Mouse (Mus musculus) regulatory T cell (primary cell): ENCODE data around the gene Sh3bgrl.

Source experiments
- in situ Hi-C: fragments of 300-600 bp; cut with MboI, MseI; formaldehyde crosslinking; loops from one replicate; pipeline ENCODE4 v1.15.1; 2025; ENCODE audit warnings: high pct_unique_total_duplicates

Sh3bgrl gene

DNA sequence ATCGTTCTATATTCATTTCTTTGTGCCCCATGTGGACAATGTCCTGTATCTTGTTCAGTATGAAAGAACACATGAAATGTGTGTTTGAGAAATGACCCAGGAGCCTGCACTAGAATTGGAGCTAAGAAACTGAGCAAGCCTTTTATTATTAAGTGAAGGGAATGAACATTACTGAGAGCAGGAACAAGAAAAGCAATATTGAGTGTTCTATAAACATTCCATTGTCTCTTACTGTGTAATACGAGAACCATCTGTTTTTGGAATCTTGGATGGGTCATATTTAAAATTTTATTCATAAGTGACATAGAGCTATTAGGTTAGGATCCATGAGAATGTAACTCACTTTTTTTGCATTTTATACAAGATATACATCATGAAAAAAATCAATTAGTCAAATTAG lies 36.7 kb downstream of the Sh3bgrl start:
- in situ Hi-C loops = no loop called here

DNA sequence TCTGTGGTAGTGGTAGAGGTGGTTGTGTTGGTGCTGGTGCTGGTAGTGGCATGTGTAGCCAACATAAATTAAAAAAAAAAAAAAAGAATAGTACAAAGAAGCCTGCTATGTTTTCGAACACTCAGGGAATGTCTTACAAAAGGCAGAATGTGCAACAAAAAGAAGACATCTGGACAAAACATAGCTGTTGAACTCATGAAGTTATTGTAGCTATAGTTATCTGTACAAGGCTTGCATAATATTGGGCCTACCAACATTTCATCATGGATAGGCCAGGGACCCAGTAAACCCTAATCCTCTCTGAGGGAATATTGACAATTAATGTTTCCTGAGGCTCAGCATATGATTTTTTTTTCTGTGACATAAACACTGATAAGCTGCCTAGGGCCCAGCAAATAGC lies 37.3 kb downstream of the Sh3bgrl start:
- in situ Hi-C loops = no loop called here

GRCm38 (mm10) chrX:109133500-109133899 lies 38.3 kb downstream of the Sh3bgrl start:
- in situ Hi-C loops = no loop called here

- in situ Hi-C loops = no loop called here
Measured at GRCm38 (mm10) chrX:109136306-109136705, 41.1 kb downstream of the Sh3bgrl start.

GRCm38 (mm10) chrX:109136820-109137219 lies 41.7 kb downstream of the Sh3bgrl start:
- in situ Hi-C loops = no loop called here

DNA sequence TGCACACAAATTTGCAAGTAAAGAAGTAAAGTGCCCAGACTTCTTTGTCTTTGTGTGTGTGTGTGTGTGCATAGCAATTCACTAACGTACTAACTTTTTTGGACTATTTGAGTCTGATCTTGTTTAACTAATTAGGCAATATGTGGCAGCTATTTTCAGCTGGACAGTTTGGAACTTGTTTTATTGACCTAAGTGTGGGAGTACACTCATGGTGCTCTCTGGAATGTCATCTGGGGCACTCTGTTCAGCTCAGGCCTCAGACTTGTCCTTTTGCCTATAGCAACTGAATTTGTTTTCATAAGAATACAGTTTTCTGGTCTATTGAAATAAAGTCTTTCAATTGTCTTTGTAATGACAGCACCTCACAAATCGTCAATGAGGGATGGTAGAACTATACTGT lies 42.1 kb downstream of the Sh3bgrl start:
- in situ Hi-C loops = no loop called here

DNA sequence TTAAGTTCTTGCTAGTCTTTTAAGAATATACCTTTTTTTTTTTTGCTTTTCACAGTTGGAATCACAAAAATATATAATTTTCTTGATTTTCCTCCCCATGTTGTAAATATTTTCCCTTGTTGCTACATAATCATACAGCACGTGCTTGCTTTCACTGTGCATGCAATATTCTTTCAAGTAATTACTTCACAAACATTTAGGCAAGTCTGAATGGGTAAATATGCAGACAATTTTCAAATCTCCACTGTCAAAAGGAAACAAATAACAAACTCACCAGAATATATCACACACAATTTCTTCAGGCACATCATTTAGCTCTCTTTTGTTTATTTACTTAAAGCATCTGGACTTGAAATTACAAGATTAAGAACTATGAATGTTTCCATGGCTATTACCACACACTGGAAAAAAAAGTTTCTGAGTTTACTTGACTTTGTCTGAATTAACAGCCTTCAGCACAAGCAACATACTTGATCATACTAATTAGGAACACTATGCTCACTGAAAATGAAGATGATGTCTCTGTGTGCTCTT lies 46.2 kb downstream of the Sh3bgrl start:
- in situ Hi-C loops = no loop called here

GRCm38 (mm10) chrX:109142281-109142680 lies 47.1 kb downstream of the Sh3bgrl start:
- in situ Hi-C loops = no loop called here

DNA sequence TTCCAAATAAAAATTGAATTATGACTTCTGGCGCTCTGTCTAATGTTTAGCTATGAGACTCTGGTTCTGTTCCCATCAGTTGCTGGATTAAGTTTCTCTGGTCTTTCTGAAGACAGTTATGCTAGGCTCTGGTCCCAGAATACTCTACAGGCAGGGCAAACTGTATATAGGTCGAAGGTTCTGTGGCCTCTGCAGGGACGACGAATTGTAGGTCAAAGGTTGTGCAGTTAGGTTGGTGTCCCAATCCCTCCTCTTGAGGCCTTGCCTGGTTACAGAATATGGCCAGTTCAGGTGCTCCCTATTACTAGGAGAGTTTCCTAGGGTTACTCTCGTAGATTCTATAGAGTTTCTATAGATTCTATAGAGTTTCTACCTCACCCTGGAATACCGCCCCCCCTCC lies 50.6 kb downstream of the Sh3bgrl start:
- in situ Hi-C loops = no loop called here

GRCm38 (mm10) chrX:109147108-109147507 lies 51.9 kb downstream of the Sh3bgrl start:
- in situ Hi-C loops = no loop called here

GRCm38 (mm10) chrX:109151228-109151627 lies 56.1 kb downstream of the Sh3bgrl start:
- in situ Hi-C loops = no loop called here

DNA sequence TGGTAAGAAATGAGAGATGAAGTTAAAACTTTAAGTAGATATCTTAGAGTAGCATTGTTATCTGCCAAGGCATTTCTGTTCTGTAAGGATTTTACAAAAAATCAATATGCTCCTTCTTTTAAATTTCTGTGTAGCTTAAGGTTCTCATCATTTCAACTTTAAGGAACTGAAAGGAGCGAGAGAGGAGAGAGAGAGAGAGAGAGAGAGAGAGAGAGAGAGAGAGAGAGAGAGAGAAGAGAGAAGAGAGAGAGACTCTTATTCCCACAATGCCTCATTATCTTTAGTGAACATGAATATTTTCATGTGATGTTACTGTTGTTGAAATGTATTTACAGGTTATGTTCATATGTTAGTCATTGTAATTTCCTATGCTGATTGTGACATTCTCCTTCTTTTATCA lies 65.2 kb downstream of the Sh3bgrl start:
- in situ Hi-C loops = no loop called here

DNA sequence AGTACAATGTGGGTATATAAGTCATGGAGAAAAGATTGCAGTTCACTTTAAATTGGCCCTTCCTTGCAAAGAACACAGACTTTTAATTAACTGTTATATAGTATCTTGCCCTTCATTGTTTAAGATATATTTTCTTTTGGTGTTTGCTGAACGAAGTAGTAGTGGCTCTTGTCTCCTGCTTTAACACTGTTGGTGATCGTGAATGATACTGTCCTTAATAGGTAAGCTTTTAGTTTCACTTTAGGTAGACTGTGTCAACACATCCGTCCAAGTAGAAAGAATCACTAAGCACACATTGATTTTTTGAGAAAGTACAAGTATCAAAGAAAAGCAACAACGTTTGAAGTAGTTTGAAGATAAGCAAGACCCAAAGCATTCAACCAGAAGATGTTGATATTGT lies 65.7 kb downstream of the Sh3bgrl start:
- in situ Hi-C loops = no loop called here

DNA sequence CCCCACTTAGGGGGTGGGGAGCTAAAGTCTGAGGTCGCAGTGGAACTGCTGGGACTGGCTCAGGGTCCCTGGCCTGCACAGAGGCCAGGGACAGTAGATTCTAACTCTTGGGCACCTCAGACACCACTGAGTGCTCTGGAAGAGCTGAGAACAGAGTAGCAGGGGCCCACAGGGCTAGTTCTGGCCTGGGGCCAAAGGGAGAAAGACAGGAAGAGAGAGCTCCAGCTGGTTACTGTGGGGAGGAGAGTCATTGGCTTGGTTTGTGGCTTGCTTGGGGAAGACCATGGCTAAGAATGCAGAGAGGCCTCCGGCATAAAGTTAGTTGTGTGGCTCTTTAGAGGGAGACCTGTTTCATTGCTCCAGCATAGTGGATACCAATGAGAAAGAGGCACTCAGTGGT lies 79.9 kb downstream of the Sh3bgrl start:
- in situ Hi-C loops = no loop called here

GRCm38 (mm10) chrX:109175470-109175869 lies 80.3 kb downstream of the Sh3bgrl start:
- in situ Hi-C loops = no loop called here

DNA sequence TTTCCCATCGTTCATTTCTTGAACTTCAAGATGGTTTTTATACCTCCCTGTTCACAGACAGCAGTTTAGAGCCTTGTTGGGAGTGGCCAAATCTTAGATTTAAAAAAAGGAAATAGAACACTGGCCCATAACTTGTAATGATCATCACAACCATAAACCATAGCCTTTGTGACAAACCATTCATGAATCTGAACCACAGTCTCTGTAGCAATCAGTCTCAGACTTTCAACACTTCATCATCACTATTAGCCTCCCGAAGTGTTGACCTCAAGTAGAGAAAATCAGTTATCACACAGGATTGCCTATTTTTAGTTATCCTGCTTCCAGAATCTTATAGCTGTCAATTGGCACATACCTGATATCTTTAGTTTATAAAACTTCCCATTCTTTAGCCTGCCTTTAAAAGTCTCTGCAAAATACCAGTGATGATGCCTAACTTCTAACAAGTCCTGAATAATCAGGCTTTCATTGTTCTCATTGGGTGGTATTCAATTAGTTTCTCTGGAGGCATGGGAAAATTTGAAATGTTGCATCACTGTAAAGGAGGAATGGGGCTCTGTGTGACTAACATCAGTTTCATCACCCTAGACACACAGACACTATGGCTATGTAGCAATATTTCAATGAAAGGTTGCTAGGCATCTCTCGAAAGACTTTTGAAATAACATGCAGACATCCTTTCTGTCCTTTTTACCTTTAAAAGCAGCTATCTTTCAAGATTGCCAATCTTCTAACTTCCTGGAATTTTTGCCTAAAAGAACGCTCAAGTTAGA lies 89.7 kb downstream of the Sh3bgrl start:
- in situ Hi-C loops = no loop called here

DNA sequence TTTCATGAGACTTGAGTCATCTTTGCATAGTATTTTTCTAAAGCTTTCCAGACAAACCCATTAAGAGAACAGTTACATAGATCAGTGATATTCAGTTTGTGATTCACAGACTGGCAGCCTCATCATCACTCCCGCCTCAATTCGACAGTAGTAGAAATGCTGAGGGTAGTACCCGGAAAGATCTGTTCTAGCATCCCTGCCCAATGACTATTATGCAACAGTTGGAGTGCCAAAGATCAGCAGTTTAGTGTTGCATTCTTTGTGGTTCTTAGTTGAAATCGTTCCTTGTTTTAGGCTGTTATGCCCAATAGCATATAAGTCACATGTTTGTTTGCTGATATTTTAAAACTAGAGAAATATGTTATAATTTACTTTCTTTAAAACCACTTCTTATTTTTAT lies 94.4 kb downstream of the Sh3bgrl start:
- in situ Hi-C loops = no loop called here

- in situ Hi-C loops = no loop called here
Measured at GRCm38 (mm10) chrX:109190969-109191368, 95.8 kb downstream of the Sh3bgrl start.

DNA sequence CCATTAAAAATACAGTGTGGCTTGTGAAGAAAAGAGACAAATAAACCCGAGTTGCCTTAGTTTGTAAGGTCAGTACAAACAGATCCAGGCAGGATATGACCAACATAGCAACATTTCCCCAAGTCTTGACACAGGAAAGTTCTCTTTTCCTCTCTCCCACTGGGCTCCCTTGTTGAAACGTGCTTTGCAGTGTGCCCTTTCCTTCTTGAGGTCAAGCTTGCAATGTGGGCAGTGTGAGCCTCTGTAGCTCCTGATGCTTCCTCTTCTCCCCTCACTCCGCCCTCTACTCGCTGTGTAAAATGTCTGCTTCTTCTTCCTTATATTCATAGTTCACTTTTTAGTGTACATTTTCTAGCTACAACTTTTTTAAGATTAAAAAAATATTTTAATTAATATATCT lies 96.3 kb downstream of the Sh3bgrl start:
- in situ Hi-C loops = no loop called here

- in situ Hi-C loops = no loop called here
Measured at GRCm38 (mm10) chrX:109196468-109196867, 101.3 kb downstream of the Sh3bgrl start, which contains the start of gene Gm6377. TSS of gene Gm6377 (plus strand) at chrX:109196756.

- in situ Hi-C loops = no loop called here
Measured at GRCm38 (mm10) chrX:109207843-109208242, 112.7 kb downstream of the Sh3bgrl start.

GRCm38 (mm10) chrX:109228720-109229119 lies 133.6 kb downstream of the Sh3bgrl start:
- in situ Hi-C loops = no loop called here

DNA sequence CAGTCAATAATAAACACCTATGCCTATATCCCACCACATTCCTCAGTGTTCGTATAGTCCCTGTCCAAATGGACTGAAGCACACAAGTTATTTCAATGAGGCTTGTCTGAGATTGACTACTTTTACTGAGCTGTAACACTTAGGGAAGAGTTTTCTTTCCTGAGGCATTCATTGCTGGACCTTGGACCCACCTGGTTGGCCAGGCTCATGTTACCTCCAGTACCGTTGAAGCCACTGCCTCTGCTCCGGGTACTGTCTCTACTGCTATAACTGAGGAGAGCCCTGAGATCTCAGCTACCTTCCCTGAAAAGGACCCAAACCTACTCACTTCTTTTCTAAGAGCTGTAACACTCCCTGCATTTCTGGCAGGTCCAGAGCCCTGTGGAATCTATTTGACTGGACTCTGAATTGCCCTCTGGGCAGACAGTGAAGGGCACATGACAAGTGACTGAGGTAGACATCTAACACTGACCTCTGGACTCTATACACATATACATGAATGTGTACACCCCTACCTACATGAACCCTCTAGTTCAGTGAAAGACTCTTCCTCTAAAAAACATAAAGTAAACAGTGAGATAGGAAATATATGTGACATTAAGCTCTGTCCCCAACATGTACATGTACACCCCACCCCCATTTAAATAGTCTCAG lies 140.3 kb downstream of the Sh3bgrl start:
- in situ Hi-C loops = no loop called here
